Mouse (Mus musculus): ENCODE measurements around the gene Gm2888.
"Not testable (repeated sequence)": the region's sequence is repeated elsewhere in the genome, so short reads cannot be mapped to it uniquely, and the experiment has no call there.

Gene Gm2888

DNA sequence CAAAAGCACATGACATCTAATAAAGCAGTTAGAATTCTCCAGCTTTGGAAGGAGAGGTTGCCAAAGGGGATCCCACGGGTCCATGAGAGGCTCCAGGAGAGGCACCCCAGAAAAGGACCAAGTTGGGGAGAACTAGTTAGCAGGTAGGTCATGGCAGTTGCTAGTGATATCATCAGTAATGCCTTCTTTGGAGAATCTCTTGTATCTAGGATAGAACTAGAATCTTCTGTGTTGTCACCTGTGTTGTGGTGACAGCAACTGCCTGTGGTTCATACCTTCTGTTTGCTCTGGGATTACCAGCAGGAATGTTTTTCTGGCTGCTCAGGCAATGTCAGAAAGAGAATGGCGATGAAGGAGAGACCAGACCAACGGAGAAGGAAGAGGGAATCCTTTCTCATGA is at the start of gene Gm2888:
Gene Gm2888 (plus strand): TSS at position 301 of the 400 bp plus-strand sequence.
- not testable (repeated sequence) for DNase-seq (ENCODE audit: low read depth, low spot score)

DNA sequence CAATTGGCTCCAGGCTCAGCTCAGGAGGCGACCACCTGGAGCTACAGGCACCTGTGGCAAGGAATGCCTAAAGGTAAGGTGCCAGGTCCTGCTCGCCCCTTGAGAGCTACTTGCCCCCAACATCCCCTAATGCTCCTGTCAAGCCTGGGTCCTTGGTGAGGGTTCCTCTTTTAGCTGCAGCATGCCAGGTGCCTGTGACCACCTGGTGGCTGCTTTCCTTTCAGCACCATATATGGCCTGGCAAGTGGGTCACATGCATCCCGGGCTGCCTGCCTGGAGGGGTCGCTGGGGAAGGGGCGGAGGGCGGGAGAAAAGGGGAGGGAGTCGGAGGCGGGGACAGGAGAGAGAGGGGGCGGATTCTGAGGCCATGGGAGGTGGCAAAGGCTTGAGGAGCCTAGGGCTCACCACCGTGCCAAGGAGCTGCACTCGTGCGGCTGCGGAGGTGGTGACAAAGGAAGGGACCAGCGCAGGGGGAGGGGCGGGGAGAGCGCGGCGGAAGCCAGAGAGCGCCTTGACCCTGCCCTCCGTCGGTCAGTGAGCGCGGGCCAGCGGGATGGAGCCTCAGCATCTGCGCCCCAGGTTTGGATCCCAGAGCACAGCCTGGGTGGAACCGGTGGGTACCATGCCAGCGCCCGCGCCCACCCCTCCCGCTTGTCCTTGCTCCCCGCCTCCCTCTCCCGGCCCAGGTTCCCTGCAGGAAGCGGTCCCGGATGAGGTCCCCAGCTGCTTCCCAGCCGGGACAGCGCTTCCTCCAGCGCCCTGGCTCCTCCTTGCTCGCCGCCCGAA is 19.1 kb downstream of the Gm2888 start, which contains the start of gene Gm2897:
Gene Gm2897 (plus strand): TSS at position 559 of the 786 bp plus-strand sequence.
- DNase-seq (ENCODE audit: low read depth, low spot score): not testable (repeated sequence)

- DNase-seq (ENCODE audit: low read depth, low spot score): not testable (repeated sequence)
Measured at GRCm38 (mm10) chr14:3049513-3049800, 19.7 kb downstream of the Gm2888 start.

- not testable (repeated sequence) for DNase-seq (ENCODE audit: low read depth, low spot score)
Measured at GRCm38 (mm10) chr14:3050087-3050486, 20.3 kb downstream of the Gm2888 start.

Data from 3T3-L1 (cell line).